Mouse (Mus musculus): ENCODE results near the gene Gpa33.

GRCm38 (mm10) chr1:166102920-166103608 lies 27.0 kb upstream of the Gpa33 start:
- TF ChIP-seq POLR2A (IDR thresholded peaks at IDR 0.05; ENCODE audit: insufficient read depth, low read depth, low read length) (no peak), CTCF (IDR thresholded peaks at IDR 0.05) (peak; percentile 75), EP300 (IDR thresholded peaks at IDR 0.05; ENCODE audit: insufficient read depth, low read depth, low read length) (no peak)
